Mouse (Mus musculus) left cerebral cortex, adult 2 months (tissue): ENCODE results near the gene Mxd3. TPM values are rescaled to one million over a fixed set of nuclear protein-coding genes. Genes with fewer than 3 reads are reported as not detected.

Source experiments
- DNase-seq, 2 experiments: peaks; one replicate each; pipeline ENCODE4 v3.0.0; 2021 to 2022; ENCODE audit warnings: low spot score in 2 of 2, mixed read lengths in 1 of 2; ENCODE audit errors: extremely low spot score in 1 of 2
- H3K27ac ChIP-seq: fragments of 200-600 bp; 2 replicates; pipeline ENCODE4 v1.8.1; 2022
- H3K4me3 ChIP-seq: fragments of 200-600 bp; 2 replicates; pipeline ENCODE4 v1.8.1; 2022
- CTCF ChIP-seq: fragments of 200-600 bp; IDR thresholded peaks from 2 replicates; pipeline ENCODE4 v1.8.1; 2022; ENCODE audit warnings: antibody characterized with exemption, mild to moderate bottlenecking, moderate library complexity
- intact Hi-C: fragments of 180-260 bp; cut with DNase I; formaldehyde crosslinking; loops from one replicate; pipeline ENCODE4 v1.15.1; 2025
- total RNA-seq, 2 experiments: library from RNA; stranded (reverse); gene quantifications; 2 replicates each; pipeline ENCODE4 v1.2.3; 2021

The Mxd3 gene
- total RNA-seq, 2 experiments from 2014 or later: 0.86 to 1.7 TPM

- no peak overlapping the region for H3K27ac ChIP-seq
- intact Hi-C loops: loop anchor here (2.0 to 5.0 kb wide), 4 partner anchors 34 to 188 kb away; partner anchors contain the start of gene Lman2
Measured at GRCm38 (mm10) chr13:55329109-55329682, 427 bp downstream of the Mxd3 start.

GRCm38 (mm10) chr13:55328641-55329040 lies 982 bp downstream of the Mxd3 start:
- Histone ChIP-seq H3K27ac (no peak overlapping the region), H3K4me3 (no peak overlapping the region)
- intact Hi-C loops: loop anchor here (2.0 to 5.0 kb wide), 4 partner anchors 34 to 189 kb away; partner anchors contain the start of gene Lman2
- no peak for DNase-seq
- TF ChIP-seq CTCF: no peak

More at GRCm38 (mm10) chr13:55329109-55329682, 427 bp downstream of the Mxd3 start:
- peak in 1 of 2 experiments; percentile 43 for DNase-seq
- no peak for TF ChIP-seq CTCF
- peak overlapping the region; percentile 60 for H3K4me3 ChIP-seq

- Histone ChIP-seq H3K4me3 (no peak overlapping the region), H3K27ac (no peak overlapping the region)
- DNase-seq: no peak
- no peak for TF ChIP-seq CTCF
- intact Hi-C loops: loop anchor here (2.0 to 5.0 kb wide), 4 partner anchors 35 to 189 kb away; partner anchors contain the start of gene Lman2
Measured at GRCm38 (mm10) chr13:55328171-55328570, 1.5 kb downstream of the Mxd3 start.

- TF ChIP-seq CTCF: peak; percentile 88
- Histone ChIP-seq H3K4me3 (no peak overlapping the region), H3K27ac (no peak overlapping the region)
- peak; percentile 92 to 94 for DNase-seq
- intact Hi-C loops: loop anchor here (2.0 to 5.0 kb wide), 4 partner anchors 35 to 190 kb away; partner anchors contain the start of gene Lman2
Measured at GRCm38 (mm10) chr13:55327633-55328032, 2.0 kb downstream of the Mxd3 start.

GRCm38 (mm10) chr13:55327169-55327568 lies 2.5 kb downstream of the Mxd3 start:
- Histone ChIP-seq H3K27ac (peak overlapping the region; percentile 67), H3K4me3 (no peak overlapping the region)
- DNase-seq: no peak
- intact Hi-C loops: loop anchor here (5.0 kb wide), 3 partner anchors 75 to 190 kb away; no protein-coding TSS in a partner anchor
- no peak for TF ChIP-seq CTCF

- DNase-seq: peak in 1 of 2 experiments; percentile 44
- H3K27ac ChIP-seq: no peak overlapping the region; the same call in 1 of the 2 replicates
- intact Hi-C loops: loop anchor here (5.0 kb wide), 3 partner anchors 77 to 192 kb away; no protein-coding TSS in a partner anchor
- H3K4me3 ChIP-seq: no peak overlapping the region
- TF ChIP-seq CTCF: no peak
Measured at GRCm38 (mm10) chr13:55325596-55325995, 4.0 kb downstream of the Mxd3 start.

GRCm38 (mm10) chr13:55322130-55322825 lies 7.3 kb downstream of the Mxd3 start:
- intact Hi-C loops: no loop called here
- peak overlapping the region; percentile 72 for H3K4me3 ChIP-seq
- no peak for DNase-seq
- peak overlapping the region; percentile 83 for H3K27ac ChIP-seq
- TF ChIP-seq CTCF: peak; percentile 54

- Histone ChIP-seq H3K27ac (peak within 1 kb of the TSS; percentile 83), H3K4me3 (peak within 1 kb of the TSS; percentile 72)
- intact Hi-C loops: no loop called here
- DNase-seq: peak; percentile 86 to 90
- TF ChIP-seq CTCF: no peak
Measured at GRCm38 (mm10) chr13:55321434-55322129, 8.0 kb downstream of the Mxd3 start, which contains the start of gene Rab24. TSS of gene Rab24 (minus strand) at chr13:55321946.

- intact Hi-C loops: no loop called here
Measured at GRCm38 (mm10) chr13:55319931-55320533, 9.6 kb downstream of the Mxd3 start, which contains the start of gene Prelid1. TSS of gene Prelid1 (plus strand) at chr13:55320500.

GRCm38 (mm10) chr13:55318351-55318750 lies 11.3 kb downstream of the Mxd3 start:
- H3K27ac ChIP-seq: no peak overlapping the region
- no peak for TF ChIP-seq CTCF
- DNase-seq: no peak
- no peak overlapping the region for H3K4me3 ChIP-seq
- intact Hi-C loops: no loop called here

More at GRCm38 (mm10) chr13:55319931-55320533, 9.6 kb downstream of the Mxd3 start, which contains the start of gene Prelid1:
- H3K4me3 ChIP-seq: peak within 1 kb of the TSS; percentile 72
- H3K27ac ChIP-seq: peak within 1 kb of the TSS; percentile 83
- no peak for TF ChIP-seq CTCF
- DNase-seq: no peak

GRCm38 (mm10) chr13:55314891-55315412 lies 14.7 kb downstream of the Mxd3 start:
- DNase-seq: no peak
- Histone ChIP-seq H3K4me3 (no peak overlapping the region), H3K27ac (no peak overlapping the region)
- intact Hi-C loops: no loop called here
- no peak for TF ChIP-seq CTCF
